Mouse (Mus musculus) bone marrow macrophage, adult 2 months (primary cell): ENCODE data around the gene Mapkap1.

Source experiments
- CTCF ChIP-seq: IDR thresholded peaks from 2 replicates; pipeline ENCODE4 v1.5.1; 2012; ENCODE audit warnings: low read depth, mild to moderate bottlenecking, low read length, moderate library complexity
- POLR2A ChIP-seq: IDR thresholded peaks from 2 replicates; pipeline ENCODE4 v1.6.1; 2012; ENCODE audit warnings: mild to moderate bottlenecking, low read depth, low read length, borderline replicate concordance

DNA sequence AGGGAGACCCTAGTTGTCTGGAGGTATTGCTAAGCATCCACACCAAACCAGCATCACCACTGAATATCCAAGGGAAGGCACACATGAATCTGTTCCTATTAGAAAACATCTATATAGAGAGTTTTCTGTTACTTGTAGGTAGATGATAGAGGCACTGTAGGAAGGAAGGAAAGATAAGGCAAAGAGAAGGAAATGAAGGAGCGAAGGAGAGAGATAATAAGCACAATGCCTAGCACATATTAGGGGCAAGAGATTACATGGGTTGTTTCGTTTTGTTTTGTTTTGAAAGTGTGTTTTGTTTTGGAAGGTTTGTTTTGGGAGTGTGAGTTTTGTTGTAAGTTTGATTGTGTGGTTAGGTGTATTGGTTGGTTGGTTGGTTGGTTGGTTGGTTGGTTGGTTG is 27.6 kb upstream of the Mapkap1 start:
- TF ChIP-seq CTCF: no peak
- no peak for TF ChIP-seq POLR2A
